Mouse (Mus musculus) heart, embryonic 11.5 days (tissue): ENCODE measurements around the gene Gtf2a1l. TPM values are rescaled to one million over a fixed set of nuclear protein-coding genes. Genes with fewer than 3 reads are reported as not detected.

ENCODE experiments used
- ATAC-seq: fragments of 200-750 bp; cut with Nextera tagmentation; replicated peaks from 2 replicates; pipeline ENCODE4 v1.8.0; 2017; ENCODE audit warnings: moderate library complexity; ENCODE audit not compliant: insufficient number of reproducible peaks, low FRiP score, low TSS enrichment
- H3K27ac ChIP-seq: fragments of 300-500 bp; sonication (generic); 2 replicates; pipeline ENCODE4 v1.5.1; 2014; ENCODE audit warnings: mild to moderate bottlenecking, low read depth, low read length
- H3K27me3 ChIP-seq: fragments of 300-500 bp; sonication (generic); 2 replicates; pipeline ENCODE4 v1.6.1; 2014; ENCODE audit warnings: mild to moderate bottlenecking, low read length, mixed read lengths; ENCODE audit not compliant: control insufficient read depth, insufficient read depth
- H3K36me3 ChIP-seq: fragments of 300-500 bp; sonication (generic); 2 replicates; pipeline ENCODE4 v1.6.1; 2014; ENCODE audit warnings: mild to moderate bottlenecking, low read length, moderate library complexity, mixed read lengths; ENCODE audit not compliant: control insufficient read depth, insufficient read depth
- H3K4me1 ChIP-seq: fragments of 300-500 bp; sonication (generic); 2 replicates; pipeline ENCODE4 v1.6.1; 2014; ENCODE audit warnings: low read length; ENCODE audit not compliant: control insufficient read depth, insufficient read depth
- H3K4me2 ChIP-seq: fragments of 300-500 bp; sonication (generic); 2 replicates; pipeline ENCODE4 v1.6.1; 2014; ENCODE audit warnings: mild to moderate bottlenecking, moderate library complexity
- H3K4me3 ChIP-seq: fragments of 300-500 bp; sonication (generic); 2 replicates; pipeline ENCODE4 v1.5.1; 2014; ENCODE audit warnings: low read depth, low read length
- H3K9ac ChIP-seq: fragments of 300-500 bp; sonication (generic); 2 replicates; pipeline ENCODE4 v1.6.1; 2014; ENCODE audit warnings: mild to moderate bottlenecking, low read depth, low read length, moderate library complexity
- H3K9me3 ChIP-seq: fragments of 300-500 bp; sonication (generic); replicated peaks from 2 replicates; pipeline ENCODE4 v1.6.1; 2016; ENCODE audit warnings: low read length; ENCODE audit not compliant: control insufficient read depth
- WGBS: fragments of 180-500 bp; shearing (Covaris S2); extraction: QIAGEN DNeasy Blood & Tissue Kit; methylation state at CpG from one replicate; pipeline ENCODE4 v1.1.7; 2014; ENCODE audit not compliant: insufficient replicate concordance; 5-methylcytosine and 5-hydroxymethylcytosine counted together
- polyA plus RNA-seq: library from polyadenylated mRNA; unstranded; fragments of >200 nt; fragmentation: Nextera tagmentation; extraction: Ambion mirVana; gene quantifications from 2 replicates; pipeline ENCODE4 v1.2.1, GENCODE M21; 2014

The Gtf2a1l gene
- polyA plus RNA-seq, 1 experiment from 2014 or later, result 0.21 TPM

DNA sequence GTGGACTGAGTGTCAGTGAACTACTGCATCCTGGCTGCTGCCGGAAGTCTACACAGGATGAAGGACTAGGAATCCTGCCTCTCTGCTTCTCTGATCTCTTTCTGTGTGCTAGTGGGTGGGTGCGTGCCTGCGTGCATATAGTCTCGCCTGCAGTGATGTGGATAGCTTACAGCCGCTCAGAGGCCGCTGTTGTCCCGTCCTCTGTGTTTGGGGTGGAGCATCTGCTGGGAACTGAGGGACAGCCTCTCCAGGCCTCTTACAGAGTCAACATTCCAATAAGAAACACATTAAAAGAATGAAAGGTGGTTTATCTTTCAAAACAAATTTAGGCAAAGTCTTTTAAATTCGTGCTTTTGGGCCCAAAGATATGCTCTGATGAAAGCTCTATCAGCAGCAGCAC, 26.6 kb upstream of the Gtf2a1l start:
- H3K36me3 ChIP-seq, result peaks cover 2% of the 10 kb centered on the region; the same call in 1 of the 2 replicates
- H3K4me3 ChIP-seq, result no peak overlapping the region
- no peak overlapping the region for H3K4me2 ChIP-seq
- no peak for ATAC-seq
- no peaks in the 10 kb centered on the region for H3K9me3 ChIP-seq
- 83% methylated on average over 8 of the region's 8 CpGs for WGBS
- H3K9ac ChIP-seq, result no peak overlapping the region
- H3K4me1 ChIP-seq, result no peaks in the 10 kb centered on the region
- H3K27me3 ChIP-seq, result no peaks in the 10 kb centered on the region
- no peak overlapping the region for H3K27ac ChIP-seq

DNA sequence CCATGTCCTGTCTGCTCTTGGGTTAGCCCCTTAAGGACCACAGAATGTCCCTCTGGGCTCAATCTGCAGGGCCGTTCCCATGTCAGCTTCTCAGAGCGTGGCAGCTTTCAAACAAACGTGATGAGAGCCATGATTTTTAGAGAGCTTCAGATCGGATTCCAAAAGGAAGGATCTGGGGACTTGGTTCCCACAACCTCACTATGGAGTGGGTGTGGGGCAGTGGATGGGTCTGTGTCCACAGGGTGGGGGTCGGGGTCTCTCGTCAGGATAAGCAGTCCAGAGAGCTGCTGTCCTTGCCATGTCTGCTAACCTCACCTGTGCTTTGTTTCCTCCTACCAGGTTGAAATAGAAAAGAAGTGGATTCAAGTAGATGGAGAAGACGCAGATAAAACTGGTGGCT, 23.6 kb upstream of the Gtf2a1l start:
- Histone ChIP-seq H3K4me3 (no peak overlapping the region), H3K36me3 (peaks cover 8% of the 10 kb centered on the region), H3K27me3 (no peaks in the 10 kb centered on the region), H3K4me2 (no peak overlapping the region), H3K9me3 (no peaks in the 10 kb centered on the region), H3K27ac (no peak overlapping the region), H3K9ac (no peak overlapping the region), H3K4me1 (no peaks in the 10 kb centered on the region)
- ATAC-seq, result no peak
- WGBS, result 76% methylated on average over 7 of the region's 7 CpGs

DNA sequence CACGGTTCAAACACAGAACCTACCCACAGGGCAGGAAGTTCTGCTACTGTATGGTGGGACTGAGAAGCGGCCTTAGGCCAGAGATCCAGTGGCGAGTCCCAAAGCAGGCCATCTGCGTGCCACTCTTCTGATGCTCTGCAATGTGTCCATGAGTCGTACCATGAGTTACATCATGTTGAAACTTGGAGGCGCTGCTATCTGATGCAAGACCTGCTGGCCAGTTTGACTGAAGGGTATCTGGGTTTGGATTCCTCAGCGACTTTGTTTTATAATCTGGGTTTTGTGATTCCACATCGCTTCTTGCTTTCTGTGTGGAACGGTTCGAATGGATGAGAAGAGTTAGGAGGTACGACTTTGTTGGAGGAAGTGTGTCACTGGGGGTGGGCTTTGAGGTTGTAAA, 23.2 kb upstream of the Gtf2a1l start:
- H3K4me2 ChIP-seq, result no peak overlapping the region
- no peak overlapping the region for H3K27ac ChIP-seq
- ATAC-seq, result no peak
- H3K27me3 ChIP-seq, result no peaks in the 10 kb centered on the region
- 85% methylated on average over 11 of the region's 11 CpGs for WGBS
- H3K9ac ChIP-seq, result no peak overlapping the region
- no peaks in the 10 kb centered on the region for H3K4me1 ChIP-seq
- H3K4me3 ChIP-seq, result no peak overlapping the region
- peaks cover 8% of the 10 kb centered on the region for H3K36me3 ChIP-seq
- no peaks in the 10 kb centered on the region for H3K9me3 ChIP-seq

DNA sequence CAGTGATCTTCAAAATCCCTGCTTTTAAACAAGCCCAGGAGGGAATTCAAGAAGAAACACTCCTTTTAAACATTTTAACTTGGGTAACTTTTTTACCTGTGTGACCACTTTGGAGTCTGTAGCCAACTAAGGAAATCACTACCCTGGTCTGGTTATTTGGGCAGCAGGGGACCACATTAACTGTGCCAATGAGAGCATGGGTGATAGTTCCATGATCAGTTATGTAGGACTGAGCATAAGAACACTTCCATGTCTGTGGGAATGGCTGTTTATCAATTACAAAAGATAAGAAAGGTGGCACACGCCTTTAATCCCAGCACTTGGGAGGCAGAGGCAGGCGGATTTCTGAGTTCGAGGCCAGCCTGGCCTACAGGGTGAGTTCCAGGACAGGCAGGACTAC, 21.3 kb upstream of the Gtf2a1l start:
- H3K4me1 ChIP-seq, result no peaks in the 10 kb centered on the region
- no peak overlapping the region for H3K4me3 ChIP-seq
- H3K9ac ChIP-seq, result no peak overlapping the region
- H3K9me3 ChIP-seq, result no peaks in the 10 kb centered on the region
- 82% methylated on average over 3 of the region's 3 CpGs for WGBS
- no peaks in the 10 kb centered on the region for H3K27me3 ChIP-seq
- ATAC-seq, result no peak
- H3K4me2 ChIP-seq, result no peak overlapping the region
- peaks cover 8% of the 10 kb centered on the region for H3K36me3 ChIP-seq
- no peak overlapping the region for H3K27ac ChIP-seq

DNA sequence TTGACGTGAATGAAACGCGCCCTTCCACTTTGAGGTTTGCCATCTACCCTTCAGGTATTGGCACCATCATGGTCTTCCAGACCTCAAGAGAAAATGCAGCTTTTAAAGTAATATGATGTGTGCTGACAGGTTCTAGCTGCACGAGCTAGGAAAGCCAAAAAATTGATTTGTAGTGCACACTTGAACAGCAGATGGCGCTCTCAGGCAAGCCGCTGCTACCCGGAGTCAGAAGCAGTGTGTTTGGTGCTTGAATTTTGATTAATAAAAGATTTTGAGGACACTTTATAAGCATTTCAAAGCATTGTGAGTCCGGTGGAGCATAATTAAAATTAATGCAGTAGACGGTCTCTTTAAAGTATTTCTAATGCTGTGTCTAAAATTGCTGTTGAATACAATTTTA, 16.4 kb upstream of the Gtf2a1l start:
- WGBS, result 7% methylated on average over 9 of the region's 9 CpGs
- H3K4me1 ChIP-seq, result no peaks in the 10 kb centered on the region
- no peak for ATAC-seq
- H3K27ac ChIP-seq, result no peak overlapping the region
- H3K9ac ChIP-seq, result no peak overlapping the region
- H3K4me3 ChIP-seq, result no peak overlapping the region
- H3K4me2 ChIP-seq, result no peak overlapping the region
- H3K9me3 ChIP-seq, result no peaks in the 10 kb centered on the region
- no peaks in the 10 kb centered on the region for H3K27me3 ChIP-seq
- H3K36me3 ChIP-seq, result peaks cover 6% of the 10 kb centered on the region; the same call in 1 of the 2 replicates

DNA sequence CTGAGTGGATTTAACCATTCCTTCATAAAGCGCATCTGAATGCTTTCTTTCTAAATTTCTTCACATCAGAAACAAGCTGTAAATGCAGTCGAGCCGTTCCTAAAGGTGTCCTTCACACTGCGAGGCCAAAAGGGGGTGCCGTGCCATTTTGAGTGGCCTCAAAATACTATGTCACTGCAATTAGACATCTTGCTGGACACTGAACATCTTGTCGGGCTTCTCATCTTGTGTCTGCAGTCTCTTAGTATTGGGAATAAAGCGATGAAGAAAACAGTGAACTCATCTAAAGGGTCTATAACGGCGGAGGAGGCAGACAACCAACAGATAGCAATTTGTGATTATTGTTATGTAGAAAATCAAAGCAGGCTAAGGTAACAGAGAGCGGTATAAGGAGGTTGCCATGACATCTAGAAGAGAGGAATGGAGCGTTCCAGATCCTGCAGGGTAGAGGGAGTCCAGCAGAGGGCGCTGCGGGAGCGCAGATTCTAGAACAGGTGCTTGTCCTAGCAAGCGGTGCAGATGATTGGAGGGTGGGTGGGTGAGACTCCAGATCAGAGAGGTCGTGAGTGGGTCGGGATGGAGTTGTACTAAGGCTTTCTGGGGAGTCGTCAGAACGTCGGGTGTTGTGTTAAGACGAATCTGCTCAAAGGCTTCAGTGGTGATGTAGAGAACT, 15.6 kb upstream of the Gtf2a1l start:
- no peak for ATAC-seq
- Histone ChIP-seq H3K27ac (no peak overlapping the region), H3K36me3 (peaks cover 6% of the 10 kb centered on the region; the same call in 1 of the 2 replicates), H3K9me3 (no peaks in the 10 kb centered on the region), H3K4me3 (no peak overlapping the region), H3K9ac (no peak overlapping the region), H3K4me1 (no peaks in the 10 kb centered on the region), H3K27me3 (no peaks in the 10 kb centered on the region), H3K4me2 (no peak overlapping the region)
- WGBS, result 22% methylated on average over 21 of the region's 21 CpGs

DNA sequence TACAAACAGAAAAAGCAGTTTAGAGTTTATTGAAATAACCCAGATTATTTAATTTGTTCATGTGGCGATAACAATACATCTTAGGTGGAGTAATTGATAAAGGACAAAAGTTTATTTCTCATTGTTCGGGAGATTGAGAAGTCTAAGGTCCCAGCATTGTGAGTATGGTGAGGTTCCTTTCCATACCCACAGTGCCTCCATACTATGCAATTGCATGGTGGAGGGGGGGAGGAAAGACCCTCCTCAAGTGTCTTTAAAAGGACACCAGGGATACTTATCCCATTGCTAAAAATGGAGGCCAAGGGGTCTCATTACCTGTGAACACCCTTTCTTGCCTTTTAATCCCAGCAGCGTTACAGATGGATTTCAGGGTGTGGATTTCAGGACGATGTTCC, 15.1 kb upstream of the Gtf2a1l start:
- Histone ChIP-seq H3K4me3 (no peak overlapping the region), H3K4me1 (no peaks in the 10 kb centered on the region), H3K9ac (no peak overlapping the region), H3K9me3 (no peaks in the 10 kb centered on the region), H3K27ac (no peak overlapping the region), H3K4me2 (no peak overlapping the region), H3K27me3 (no peaks in the 10 kb centered on the region), H3K36me3 (peaks cover 5% of the 10 kb centered on the region; the same call in 1 of the 2 replicates)
- no peak for ATAC-seq
- 79% methylated on average over 4 of the region's 4 CpGs for WGBS

DNA sequence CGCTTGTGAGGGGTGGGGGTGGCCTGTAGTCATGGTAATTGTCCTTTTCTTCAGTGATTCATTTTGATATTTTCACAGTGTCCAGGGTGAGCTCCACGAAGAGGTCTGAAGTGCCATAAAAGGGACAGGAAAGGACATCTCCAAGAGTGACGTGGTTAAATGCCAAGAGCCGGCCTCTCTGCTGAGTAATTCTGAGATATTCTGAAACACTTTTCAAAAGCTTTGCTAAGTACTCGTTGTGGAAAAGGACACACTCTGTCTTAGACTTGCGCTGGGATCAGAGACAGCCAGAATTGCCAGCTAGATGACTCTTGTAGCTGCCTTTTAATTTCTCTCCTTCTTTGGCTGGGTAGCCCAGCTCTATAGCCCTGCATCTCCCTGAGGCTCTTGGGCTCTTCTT, 9.9 kb upstream of the Gtf2a1l start:
- Histone ChIP-seq H3K4me1 (no peaks in the 10 kb centered on the region), H3K4me3 (no peak overlapping the region), H3K36me3 (no peaks in the 10 kb centered on the region), H3K27ac (no peak overlapping the region), H3K27me3 (no peaks in the 10 kb centered on the region), H3K9ac (no peak overlapping the region), H3K9me3 (no peaks in the 10 kb centered on the region), H3K4me2 (no peak overlapping the region)
- no peak for ATAC-seq
- WGBS, result 71% methylated on average over 6 of the region's 6 CpGs

DNA sequence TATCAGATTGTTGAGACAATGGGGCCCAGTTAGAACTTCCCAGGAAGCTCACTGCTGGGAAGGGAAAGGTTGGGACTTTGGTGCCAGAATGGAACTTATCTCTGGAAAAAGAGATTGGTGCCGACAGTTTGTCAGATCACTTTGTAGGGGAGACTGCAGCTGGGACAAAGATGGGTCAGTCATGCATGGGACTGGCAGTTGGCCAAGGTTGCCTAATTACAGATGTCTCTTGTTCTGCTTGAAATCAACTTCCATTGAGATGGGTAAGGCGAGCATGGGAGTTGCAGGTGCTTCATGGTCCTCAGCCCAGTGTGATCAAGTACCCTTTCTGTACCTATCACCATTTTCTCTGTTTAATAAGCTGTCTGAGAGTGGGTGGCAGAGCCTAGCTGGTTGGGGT, 2.4 kb upstream of the Gtf2a1l start:
- no peak overlapping the region for H3K9ac ChIP-seq
- H3K4me3 ChIP-seq, result no peak overlapping the region
- WGBS, result 51% methylated on average over 2 of the region's 2 CpGs
- no peak overlapping the region for H3K4me2 ChIP-seq
- no peak for ATAC-seq
- H3K27ac ChIP-seq, result no peak overlapping the region
- H3K36me3 ChIP-seq, result no peaks in the 10 kb centered on the region
- no peaks in the 10 kb centered on the region for H3K4me1 ChIP-seq
- H3K9me3 ChIP-seq, result no peaks in the 10 kb centered on the region
- H3K27me3 ChIP-seq, result no peaks in the 10 kb centered on the region
